Mouse (Mus musculus): ENCODE results near the gene Ccdc6. TPM values are rescaled to one million over a fixed set of nuclear protein-coding genes. Genes with fewer than 3 reads are reported as not detected.
A peak's percentile ranks its signal among the peaks of the same experiment; 100 is the strongest.

The Ccdc6 gene
- polyA plus RNA-seq, 1 experiment from 2014 or later = 14.0 TPM

DNA sequence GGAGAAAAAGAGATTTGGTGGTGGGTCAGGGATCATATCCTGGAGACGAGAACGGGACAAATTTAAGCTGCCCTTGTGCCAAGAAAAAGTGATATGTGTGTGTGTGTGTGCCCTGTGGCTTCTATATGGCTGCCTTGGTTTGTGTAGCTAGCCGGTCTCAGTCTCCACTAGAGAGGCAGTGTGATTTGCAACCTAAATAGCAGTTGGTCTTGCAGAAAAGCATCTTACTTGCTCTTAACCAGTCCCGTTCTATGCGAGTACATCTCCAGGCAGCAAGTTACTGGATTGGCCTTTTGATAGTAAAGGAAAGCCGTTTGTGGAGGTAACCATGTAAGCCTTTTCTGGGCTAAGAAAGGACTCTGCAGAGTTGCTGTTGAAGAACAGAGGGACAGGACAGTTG lies 1.7 kb downstream of the Ccdc6 start:
- H3K4me2 ChIP-seq (ENCODE audit: low read depth, low read length) = peak overlapping the region; percentile 87
- H3K4me3 ChIP-seq (ENCODE audit: low read length) = peak overlapping the region; percentile 99
- WGBS = 7% methylated on average over 6 of the region's 6 CpGs
- H3K9ac ChIP-seq (ENCODE audit: low read length) = peak overlapping the region; percentile 99
- no peak for ATAC-seq (replicated peaks; ENCODE audit: extremely low read depth, insufficient read depth, low FRiP score)
- peaks cover 38% of the 10 kb centered on the region for H3K4me1 ChIP-seq (ENCODE audit: control insufficient read depth, insufficient read depth, low read length)
- peak overlapping the region; percentile 92 for H3K27ac ChIP-seq (ENCODE audit: low read length)
- H3K27me3 ChIP-seq (ENCODE audit: control insufficient read depth, insufficient read depth, low read length) = no peaks in the 10 kb centered on the region
- peaks cover 7% of the 10 kb centered on the region for H3K9me3 ChIP-seq (replicated peaks; ENCODE audit: control insufficient read depth, low read length)
- peaks cover 8% of the 10 kb centered on the region; the same call in 1 of the 2 replicates for H3K36me3 ChIP-seq (ENCODE audit: control insufficient read depth, insufficient read depth)

DNA sequence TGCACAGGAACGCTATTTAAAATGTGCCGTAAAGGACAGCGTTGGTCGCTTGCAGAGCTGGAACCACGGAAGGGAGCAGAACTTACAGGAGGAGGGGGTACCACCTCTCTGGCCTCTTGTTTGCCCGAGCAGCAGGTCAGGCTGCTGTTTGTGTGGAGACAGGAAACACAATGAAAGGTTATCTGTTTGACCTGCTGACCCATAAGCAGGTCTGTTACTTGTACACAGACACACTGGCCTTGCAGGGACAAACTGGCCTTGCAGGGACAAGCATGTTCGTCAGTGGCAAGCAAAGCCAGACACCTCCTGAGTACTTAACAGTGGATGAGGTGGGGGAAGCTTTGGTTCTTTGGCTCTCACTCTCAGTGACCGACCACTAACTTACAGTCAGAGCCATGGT lies 2.1 kb downstream of the Ccdc6 start:
- H3K9ac ChIP-seq (ENCODE audit: low read length) = peak overlapping the region; percentile 99
- peak overlapping the region; percentile 92 for H3K27ac ChIP-seq (ENCODE audit: low read length)
- peak overlapping the region; percentile 99 for H3K4me3 ChIP-seq (ENCODE audit: low read length)
- 16% methylated on average over 8 of the region's 8 CpGs for WGBS
- no peak for ATAC-seq (replicated peaks; ENCODE audit: extremely low read depth, insufficient read depth, low FRiP score)
- H3K4me1 ChIP-seq (ENCODE audit: control insufficient read depth, insufficient read depth, low read length) = peaks cover 37% of the 10 kb centered on the region
- H3K36me3 ChIP-seq (ENCODE audit: control insufficient read depth, insufficient read depth) = peaks cover 8% of the 10 kb centered on the region; the same call in 1 of the 2 replicates
- H3K4me2 ChIP-seq (ENCODE audit: low read depth, low read length) = peak overlapping the region; percentile 87
- H3K9me3 ChIP-seq (replicated peaks; ENCODE audit: control insufficient read depth, low read length) = peaks cover 7% of the 10 kb centered on the region
- no peaks in the 10 kb centered on the region for H3K27me3 ChIP-seq (ENCODE audit: control insufficient read depth, insufficient read depth, low read length)

DNA sequence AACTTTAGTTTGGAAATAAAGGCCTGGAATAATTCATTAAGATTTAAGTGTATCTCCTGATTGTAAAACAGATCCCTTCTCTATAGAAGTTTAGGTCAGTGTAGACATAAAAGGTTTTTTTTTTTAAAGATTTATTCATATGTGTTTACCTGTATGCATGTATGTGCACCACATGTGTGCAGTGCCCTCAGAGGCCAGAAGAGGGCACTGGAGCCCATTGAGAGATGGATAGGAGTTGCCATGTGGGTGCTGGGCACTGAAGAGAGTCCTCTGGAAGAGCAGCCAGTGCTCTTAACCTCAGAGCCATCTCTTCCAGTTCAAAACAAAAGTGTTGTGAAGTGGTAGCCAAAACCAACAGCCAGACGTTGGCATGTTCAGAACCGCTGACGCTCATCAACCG lies 5.2 kb downstream of the Ccdc6 start:
- H3K4me3 ChIP-seq (ENCODE audit: low read length) = no peak overlapping the region
- H3K4me2 ChIP-seq (ENCODE audit: low read depth, low read length) = no peak overlapping the region
- peaks cover 7% of the 10 kb centered on the region for H3K9me3 ChIP-seq (replicated peaks; ENCODE audit: control insufficient read depth, low read length)
- no peak overlapping the region for H3K9ac ChIP-seq (ENCODE audit: low read length)
- peaks cover 34% of the 10 kb centered on the region for H3K4me1 ChIP-seq (ENCODE audit: control insufficient read depth, insufficient read depth, low read length)
- H3K27ac ChIP-seq (ENCODE audit: low read length) = no peak overlapping the region
- no peak for ATAC-seq (replicated peaks; ENCODE audit: extremely low read depth, insufficient read depth, low FRiP score)
- peaks cover 13% of the 10 kb centered on the region; the same call in 1 of the 2 replicates for H3K36me3 ChIP-seq (ENCODE audit: control insufficient read depth, insufficient read depth)
- over 99% methylated on average over 4 of the region's 4 CpGs for WGBS
- H3K27me3 ChIP-seq (ENCODE audit: control insufficient read depth, insufficient read depth, low read length) = no peaks in the 10 kb centered on the region

DNA sequence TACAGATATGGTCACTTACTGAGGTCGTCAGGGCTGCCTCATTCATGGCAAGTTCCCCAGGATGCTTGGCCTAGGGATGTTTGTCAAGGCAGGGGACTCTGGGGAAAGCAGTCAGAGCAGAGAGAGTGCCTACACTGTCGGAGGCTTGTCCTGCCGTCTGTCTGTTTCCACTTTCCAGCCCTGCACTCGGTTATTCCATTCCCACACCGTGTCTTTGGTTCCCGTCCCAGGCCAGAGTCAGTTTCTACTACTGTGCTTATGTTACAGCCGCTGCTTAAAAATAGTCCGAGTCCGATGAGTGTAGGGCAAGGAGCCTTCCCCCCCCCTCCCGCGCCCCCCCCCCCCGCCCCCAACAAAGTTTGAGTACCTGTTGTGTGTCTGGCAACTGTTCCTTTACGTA lies 11.1 kb downstream of the Ccdc6 start:
- H3K4me2 ChIP-seq (ENCODE audit: low read depth, low read length) = no peak overlapping the region
- no peaks in the 10 kb centered on the region for H3K27me3 ChIP-seq (ENCODE audit: control insufficient read depth, insufficient read depth, low read length)
- H3K36me3 ChIP-seq (ENCODE audit: control insufficient read depth, insufficient read depth) = peaks cover 9% of the 10 kb centered on the region; the same call in 1 of the 2 replicates
- no peak overlapping the region for H3K9ac ChIP-seq (ENCODE audit: low read length)
- H3K4me1 ChIP-seq (ENCODE audit: control insufficient read depth, insufficient read depth, low read length) = peaks cover 44% of the 10 kb centered on the region
- no peak overlapping the region for H3K4me3 ChIP-seq (ENCODE audit: low read length)
- no peaks in the 10 kb centered on the region for H3K9me3 ChIP-seq (replicated peaks; ENCODE audit: control insufficient read depth, low read length)
- ATAC-seq (replicated peaks; ENCODE audit: extremely low read depth, insufficient read depth, low FRiP score) = no peak
- WGBS = 40% methylated on average over 13 of the region's 13 CpGs
- no peak overlapping the region for H3K27ac ChIP-seq (ENCODE audit: low read length)

DNA sequence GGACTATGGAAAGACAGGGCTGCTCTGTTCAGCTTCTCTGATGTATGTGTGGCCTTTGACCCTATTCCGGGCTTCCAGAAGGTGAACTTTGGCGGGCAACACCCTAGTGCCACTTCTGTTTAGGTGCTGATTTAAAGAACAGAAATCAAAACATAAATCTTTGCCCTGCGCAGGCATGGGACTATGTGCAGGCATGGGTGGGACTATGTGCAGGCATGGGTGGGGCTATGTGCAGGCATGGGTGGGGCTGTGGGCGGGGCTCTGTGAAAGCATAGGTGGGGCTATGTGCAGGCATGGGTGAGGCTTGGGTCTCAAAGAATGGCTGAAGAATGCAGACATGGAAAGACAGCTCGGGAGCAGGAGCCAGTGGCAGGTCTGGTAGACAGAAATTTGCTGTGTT lies 13.1 kb downstream of the Ccdc6 start:
- H3K4me1 ChIP-seq (ENCODE audit: control insufficient read depth, insufficient read depth, low read length) = peaks cover 46% of the 10 kb centered on the region
- 62% methylated on average over 5 of the region's 5 CpGs for WGBS
- H3K36me3 ChIP-seq (ENCODE audit: control insufficient read depth, insufficient read depth) = peaks cover 4% of the 10 kb centered on the region; the same call in 1 of the 2 replicates
- no peak overlapping the region for H3K9ac ChIP-seq (ENCODE audit: low read length)
- no peaks in the 10 kb centered on the region for H3K27me3 ChIP-seq (ENCODE audit: control insufficient read depth, insufficient read depth, low read length)
- H3K4me3 ChIP-seq (ENCODE audit: low read length) = no peak overlapping the region
- no peak overlapping the region for H3K4me2 ChIP-seq (ENCODE audit: low read depth, low read length)
- no peak overlapping the region for H3K27ac ChIP-seq (ENCODE audit: low read length)
- ATAC-seq (replicated peaks; ENCODE audit: extremely low read depth, insufficient read depth, low FRiP score) = peak; percentile 71; the same call in 1 of the 2 replicates
- no peaks in the 10 kb centered on the region for H3K9me3 ChIP-seq (replicated peaks; ENCODE audit: control insufficient read depth, low read length)

DNA sequence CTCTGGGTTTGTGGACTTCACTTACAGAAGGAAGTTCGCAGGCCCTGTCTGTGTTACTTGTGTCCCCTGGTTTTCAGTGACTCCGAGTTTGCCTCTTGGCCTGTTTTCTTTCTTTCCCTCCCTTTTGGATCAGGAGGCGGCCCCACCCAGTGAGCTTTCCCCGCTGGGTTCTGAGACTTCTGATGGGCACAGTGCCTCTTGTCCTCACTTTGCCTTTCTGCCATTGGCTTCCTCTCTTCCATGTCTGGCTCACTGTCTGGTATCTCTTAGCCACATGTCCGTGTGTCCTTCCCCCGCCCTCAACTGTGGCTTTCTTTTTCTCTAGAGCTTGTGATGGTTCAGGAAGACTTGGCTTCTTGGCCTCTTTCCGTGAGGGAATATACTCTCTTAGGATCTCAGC lies 13.9 kb downstream of the Ccdc6 start:
- peaks cover 43% of the 10 kb centered on the region for H3K4me1 ChIP-seq (ENCODE audit: control insufficient read depth, insufficient read depth, low read length)
- no peaks in the 10 kb centered on the region for H3K9me3 ChIP-seq (replicated peaks; ENCODE audit: control insufficient read depth, low read length)
- no peaks in the 10 kb centered on the region for H3K27me3 ChIP-seq (ENCODE audit: control insufficient read depth, insufficient read depth, low read length)
- no peak for ATAC-seq (replicated peaks; ENCODE audit: extremely low read depth, insufficient read depth, low FRiP score)
- no peak overlapping the region for H3K9ac ChIP-seq (ENCODE audit: low read length)
- H3K4me3 ChIP-seq (ENCODE audit: low read length) = no peak overlapping the region
- no peak overlapping the region for H3K27ac ChIP-seq (ENCODE audit: low read length)
- peaks cover 2% of the 10 kb centered on the region; the same call in 1 of the 2 replicates for H3K36me3 ChIP-seq (ENCODE audit: control insufficient read depth, insufficient read depth)
- H3K4me2 ChIP-seq (ENCODE audit: low read depth, low read length) = no peak overlapping the region
- 68% methylated on average over 7 of the region's 7 CpGs for WGBS

DNA sequence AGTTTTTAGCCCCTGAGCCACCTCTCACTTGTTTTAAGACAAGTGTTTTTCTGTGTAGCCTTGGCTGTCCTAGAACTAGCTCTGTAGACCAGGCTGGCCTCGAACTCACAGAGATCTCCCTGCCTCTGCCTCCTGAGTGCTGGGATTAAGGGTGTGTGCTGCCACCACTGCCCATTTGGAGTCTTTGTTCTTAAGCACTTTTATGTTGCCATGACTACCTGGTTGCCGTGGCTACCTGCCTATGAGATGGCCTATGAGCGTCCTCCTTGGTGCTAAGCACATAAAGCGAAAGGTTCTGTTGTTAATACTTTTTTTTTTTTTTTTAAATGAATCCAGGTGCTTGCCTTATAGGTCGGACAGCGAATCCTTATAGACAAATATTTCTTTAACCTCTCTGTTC lies 14.7 kb downstream of the Ccdc6 start:
- ATAC-seq (replicated peaks; ENCODE audit: extremely low read depth, insufficient read depth, low FRiP score) = no peak
- H3K9ac ChIP-seq (ENCODE audit: low read length) = no peak overlapping the region
- no peak overlapping the region for H3K4me3 ChIP-seq (ENCODE audit: low read length)
- WGBS = 92% methylated on average over 6 of the region's 6 CpGs
- peaks cover 43% of the 10 kb centered on the region for H3K4me1 ChIP-seq (ENCODE audit: control insufficient read depth, insufficient read depth, low read length)
- H3K27me3 ChIP-seq (ENCODE audit: control insufficient read depth, insufficient read depth, low read length) = no peaks in the 10 kb centered on the region
- H3K4me2 ChIP-seq (ENCODE audit: low read depth, low read length) = no peak overlapping the region
- no peaks in the 10 kb centered on the region for H3K9me3 ChIP-seq (replicated peaks; ENCODE audit: control insufficient read depth, low read length)
- H3K36me3 ChIP-seq (ENCODE audit: control insufficient read depth, insufficient read depth) = no peaks in the 10 kb centered on the region; the same call in 1 of the 2 replicates
- no peak overlapping the region for H3K27ac ChIP-seq (ENCODE audit: low read length)

DNA sequence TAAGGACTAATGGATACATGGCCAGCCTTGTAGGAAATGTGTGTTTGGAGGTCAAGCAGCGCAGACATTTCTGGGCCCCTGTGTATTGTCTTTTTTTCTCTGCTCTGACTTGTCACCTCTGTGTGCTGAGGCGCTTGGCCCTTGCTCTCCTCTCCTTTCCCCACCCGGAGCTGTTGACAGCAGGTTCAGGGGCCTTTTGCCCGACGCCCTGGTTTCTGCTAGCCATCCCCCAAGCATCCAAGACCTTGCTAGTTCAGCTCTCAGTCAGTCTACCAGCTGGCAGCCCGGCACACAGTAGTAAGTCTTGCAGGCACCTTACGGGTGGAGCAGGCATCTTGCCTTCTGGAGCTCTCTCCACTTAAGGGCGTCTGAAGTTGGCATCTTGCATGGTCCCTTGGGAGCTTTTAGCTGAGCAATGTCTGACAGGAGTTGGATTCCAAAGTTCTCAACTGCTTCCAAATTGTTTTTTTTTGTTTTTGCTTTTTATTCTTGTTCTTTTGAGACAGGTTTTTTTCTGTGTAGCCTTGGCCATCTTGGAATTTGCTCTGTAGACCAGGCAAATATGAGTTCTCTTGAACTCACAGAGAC lies 17.2 kb downstream of the Ccdc6 start:
- no peak; the same call in 1 of the 2 replicates for ATAC-seq (replicated peaks; ENCODE audit: extremely low read depth, insufficient read depth, low FRiP score)
- H3K9ac ChIP-seq (ENCODE audit: low read length) = no peak overlapping the region
- WGBS = 41% methylated on average over 8 of the region's 8 CpGs
- peak overlapping the region; percentile 59 for H3K27ac ChIP-seq (ENCODE audit: low read length)
- no peak overlapping the region for H3K4me3 ChIP-seq (ENCODE audit: low read length)
- no peaks in the 10 kb centered on the region; the same call in 1 of the 2 replicates for H3K36me3 ChIP-seq (ENCODE audit: control insufficient read depth, insufficient read depth)
- peaks cover 43% of the 10 kb centered on the region for H3K4me1 ChIP-seq (ENCODE audit: control insufficient read depth, insufficient read depth, low read length)
- no peaks in the 10 kb centered on the region for H3K27me3 ChIP-seq (ENCODE audit: control insufficient read depth, insufficient read depth, low read length)
- H3K4me2 ChIP-seq (ENCODE audit: low read depth, low read length) = peak overlapping the region; percentile 7; the same call in 1 of the 2 replicates
- no peaks in the 10 kb centered on the region for H3K9me3 ChIP-seq (replicated peaks; ENCODE audit: control insufficient read depth, low read length)

DNA sequence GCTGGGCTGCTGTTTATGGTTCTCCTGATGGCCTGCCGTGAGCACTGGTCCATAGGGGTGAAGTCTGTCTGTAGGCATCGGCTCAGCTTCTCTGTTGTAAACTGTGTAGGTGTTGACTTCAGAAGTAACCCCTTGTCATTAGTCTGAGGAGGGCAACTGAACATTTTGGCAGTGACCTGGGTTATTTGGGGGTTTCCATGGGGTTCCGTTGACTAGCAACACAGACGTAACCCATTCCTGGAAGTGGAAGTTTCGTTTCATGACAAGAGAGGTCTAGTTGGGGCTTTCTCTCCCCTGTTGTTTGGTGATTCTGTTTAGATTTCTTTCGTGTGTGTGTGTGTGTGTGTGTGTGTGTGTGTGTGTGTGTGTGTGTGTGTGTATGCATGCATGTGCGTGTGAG lies 19.5 kb downstream of the Ccdc6 start:
- peaks cover 50% of the 10 kb centered on the region for H3K4me1 ChIP-seq (ENCODE audit: control insufficient read depth, insufficient read depth, low read length)
- no peak overlapping the region for H3K4me3 ChIP-seq (ENCODE audit: low read length)
- no peak overlapping the region for H3K27ac ChIP-seq (ENCODE audit: low read length)
- H3K9ac ChIP-seq (ENCODE audit: low read length) = no peak overlapping the region
- H3K4me2 ChIP-seq (ENCODE audit: low read depth, low read length) = no peak overlapping the region
- no peaks in the 10 kb centered on the region for H3K9me3 ChIP-seq (replicated peaks; ENCODE audit: control insufficient read depth, low read length)
- no peaks in the 10 kb centered on the region; the same call in 1 of the 2 replicates for H3K36me3 ChIP-seq (ENCODE audit: control insufficient read depth, insufficient read depth)
- 93% methylated on average over 7 of the region's 7 CpGs for WGBS
- no peak for ATAC-seq (replicated peaks; ENCODE audit: extremely low read depth, insufficient read depth, low FRiP score)
- H3K27me3 ChIP-seq (ENCODE audit: control insufficient read depth, insufficient read depth, low read length) = no peaks in the 10 kb centered on the region
